Mouse (Mus musculus) thymus, adult 2 months (tissue): Measurements from ENCODE around the gene Nrn1l.

ENCODE experiments used
- CTCF ChIP-seq: fragments of 200-500 bp; IDR thresholded peaks from 2 replicates; pipeline ENCODE4 v1.5.1; 2012; ENCODE audit warnings: mild to moderate bottlenecking, control low read depth, low read length, moderate library complexity, borderline replicate concordance; ENCODE audit not compliant: control insufficient read depth, poor library complexity, insufficient read depth; ENCODE audit errors: extremely low read depth
- POLR2A ChIP-seq: fragments of 200-500 bp; IDR thresholded peaks from 2 replicates; pipeline ENCODE4 v1.6.1; 2012; ENCODE audit warnings: mild to moderate bottlenecking, low read length, control low read depth, moderate library complexity; ENCODE audit not compliant: control insufficient read depth, poor library complexity, insufficient read depth; ENCODE audit errors: extremely low read depth

DNA sequence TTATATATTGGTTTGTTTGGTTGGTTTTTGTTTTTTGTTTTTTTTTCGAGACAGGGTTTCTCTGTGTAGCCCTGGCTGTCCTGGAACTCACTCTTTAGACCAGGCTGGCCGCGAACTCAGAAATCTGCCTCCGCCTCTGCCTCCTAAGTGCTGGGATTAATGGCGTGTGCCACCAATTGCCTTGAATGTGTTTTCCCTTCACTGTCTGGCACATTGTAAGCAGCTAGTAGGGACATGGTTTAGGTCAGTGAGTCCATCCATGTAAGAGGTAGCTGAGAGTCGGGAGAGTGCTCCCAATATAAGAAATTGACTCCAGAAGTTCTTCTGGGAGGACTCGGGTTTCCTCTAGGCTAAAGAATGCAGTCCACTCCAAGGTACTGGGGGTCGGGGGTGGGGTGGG is 39.1 kb upstream of the Nrn1l start:
- TF ChIP-seq CTCF (no peak), POLR2A (no peak)
